Mouse (Mus musculus) intestine, postnatal 0 days (tissue): Measurements from ENCODE around the gene Cnfn. TPM values are rescaled to one million over a fixed set of nuclear protein-coding genes. Genes with fewer than 3 reads are reported as not detected.
"Not testable (repeated sequence)": the region's sequence is repeated elsewhere in the genome, so short reads cannot be mapped to it uniquely, and the experiment has no call there.

Experiments used
- ATAC-seq: fragments of 200-750 bp; cut with Nextera tagmentation; 2 replicates; pipeline ENCODE4 v1.8.0; 2017; ENCODE audit warnings: mild to moderate bottlenecking, moderate TSS enrichment, moderate library complexity
- H3K27ac ChIP-seq: fragments of 300-500 bp; sonication (generic); 2 replicates; pipeline ENCODE4 v1.5.1; 2014; ENCODE audit warnings: mild to moderate bottlenecking, low read depth, low read length, moderate library complexity
- H3K27me3 ChIP-seq: fragments of 300-500 bp; sonication (generic); replicated peaks from 2 replicates; pipeline ENCODE4 v1.6.1; 2014; ENCODE audit warnings: low read length, mixed read lengths; ENCODE audit not compliant: control insufficient read depth, insufficient read depth
- H3K36me3 ChIP-seq: fragments of 300-500 bp; sonication (generic); 2 replicates; pipeline ENCODE4 v1.6.1; 2014; ENCODE audit warnings: mild to moderate bottlenecking, moderate library complexity; ENCODE audit not compliant: control insufficient read depth, insufficient read depth
- H3K4me1 ChIP-seq: fragments of 300-500 bp; sonication (generic); replicated peaks from 2 replicates; pipeline ENCODE4 v1.6.1; 2014; ENCODE audit warnings: antibody characterized with exemption, low read length, mixed read lengths; ENCODE audit not compliant: control insufficient read depth, insufficient read depth
- H3K4me2 ChIP-seq: fragments of 300-500 bp; sonication (generic); replicated peaks from 2 replicates; pipeline ENCODE4 v1.6.1; 2014; ENCODE audit warnings: low read depth, mild to moderate bottlenecking, moderate library complexity
- H3K4me3 ChIP-seq: fragments of 300-500 bp; sonication (generic); 2 replicates; pipeline ENCODE4 v1.5.1; 2014; ENCODE audit warnings: low read depth, low read length
- H3K9ac ChIP-seq: fragments of 300-500 bp; sonication (generic); 2 replicates; pipeline ENCODE4 v1.6.1; 2014; ENCODE audit warnings: mild to moderate bottlenecking, low read depth, low read length
- H3K9me3 ChIP-seq: fragments of 300-500 bp; sonication (generic); 2 replicates; pipeline ENCODE4 v1.6.1; 2016; ENCODE audit warnings: mixed run types; ENCODE audit not compliant: control insufficient read depth
- CTCF ChIP-seq: sonication (generic); IDR thresholded peaks from 2 replicates; pipeline ENCODE4 v1.5.1; 2016; ENCODE audit warnings: low read depth, mild to moderate bottlenecking, control low read depth, antibody characterized with exemption, moderate library complexity
- WGBS: fragments of 180-500 bp; shearing (Covaris S2); extraction: QIAGEN DNeasy Blood & Tissue Kit; methylation state at CpG from one replicate; pipeline ENCODE4 v1.1.7; 2014; 5-methylcytosine and 5-hydroxymethylcytosine counted together
- polyA plus RNA-seq: library from polyadenylated mRNA; unstranded; fragments of >200 nt; fragmentation: Nextera tagmentation; extraction: Ambion mirVana; gene quantifications from 2 replicates; pipeline ENCODE4 v1.2.1, GENCODE M21; 2015

Gene Cnfn
- polyA plus RNA-seq, 1 experiment from 2014 or later: 0.33 TPM

DNA sequence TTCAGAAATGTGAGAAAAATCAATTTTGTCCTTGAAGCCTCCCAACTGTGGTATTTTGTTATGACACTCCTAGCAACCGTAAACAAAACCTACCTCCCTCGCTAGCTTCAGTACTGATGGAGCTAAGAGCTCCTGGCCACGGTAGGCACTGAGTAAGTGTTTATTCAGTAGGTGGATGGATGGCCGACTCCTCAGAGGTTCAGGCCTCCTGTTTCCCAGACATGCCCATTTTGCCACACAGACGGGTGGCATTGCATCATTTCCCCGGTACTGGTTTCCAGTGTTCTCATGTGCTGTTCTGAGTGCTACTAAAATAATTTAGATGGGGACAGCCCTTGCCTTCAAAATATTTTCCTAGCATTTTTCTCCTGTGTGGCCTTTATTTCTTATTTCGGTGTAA lies 36.9 kb upstream of the Cnfn start:
- no peak for TF ChIP-seq CTCF
- H3K36me3 ChIP-seq: no peaks in the 10 kb centered on the region
- H3K4me3 ChIP-seq: no peak overlapping the region
- H3K4me1 ChIP-seq: no peaks in the 10 kb centered on the region
- no peak overlapping the region for H3K27ac ChIP-seq
- ATAC-seq: no peak
- 69% methylated on average over 7 of the region's 7 CpGs for WGBS
- no peaks in the 10 kb centered on the region for H3K27me3 ChIP-seq
- no peaks in the 10 kb centered on the region for H3K9me3 ChIP-seq
- no peak overlapping the region for H3K4me2 ChIP-seq
- no peak overlapping the region for H3K9ac ChIP-seq

DNA sequence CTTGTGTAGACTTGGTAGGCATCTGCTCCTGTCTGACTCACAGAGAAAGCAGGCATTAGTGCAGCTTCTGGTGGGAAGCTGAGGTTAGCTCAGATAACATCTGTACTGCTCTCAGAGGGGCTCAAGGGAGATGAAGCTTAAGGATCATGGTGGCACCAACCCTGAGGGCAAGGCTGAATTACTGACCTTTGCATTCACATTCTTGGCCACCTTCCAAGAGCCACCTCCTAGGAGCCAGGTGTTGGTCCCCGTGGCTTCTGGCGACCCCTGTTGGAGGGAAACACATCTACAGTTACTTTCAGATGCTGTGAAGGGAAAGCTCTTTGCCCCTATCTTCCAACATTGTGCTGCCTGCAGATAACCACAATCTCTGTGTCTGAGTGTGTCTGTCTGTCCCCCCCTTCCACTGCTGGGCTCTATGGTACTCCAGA lies 33.2 kb upstream of the Cnfn start:
- TF ChIP-seq CTCF: peak; percentile 94
- Histone ChIP-seq H3K4me1 (no peaks in the 10 kb centered on the region), H3K36me3 (no peaks in the 10 kb centered on the region), H3K4me3 (no peak overlapping the region), H3K9ac (no peak overlapping the region), H3K27me3 (no peaks in the 10 kb centered on the region), H3K4me2 (no peak overlapping the region), H3K27ac (0 out of 2 replicates have a peak overlapping the region, but pooled peaks have one; percentile 41), H3K9me3 (no peaks in the 10 kb centered on the region)
- ATAC-seq: peak; percentile 86
- 2% methylated on average over 2 of the region's 2 CpGs for WGBS

DNA sequence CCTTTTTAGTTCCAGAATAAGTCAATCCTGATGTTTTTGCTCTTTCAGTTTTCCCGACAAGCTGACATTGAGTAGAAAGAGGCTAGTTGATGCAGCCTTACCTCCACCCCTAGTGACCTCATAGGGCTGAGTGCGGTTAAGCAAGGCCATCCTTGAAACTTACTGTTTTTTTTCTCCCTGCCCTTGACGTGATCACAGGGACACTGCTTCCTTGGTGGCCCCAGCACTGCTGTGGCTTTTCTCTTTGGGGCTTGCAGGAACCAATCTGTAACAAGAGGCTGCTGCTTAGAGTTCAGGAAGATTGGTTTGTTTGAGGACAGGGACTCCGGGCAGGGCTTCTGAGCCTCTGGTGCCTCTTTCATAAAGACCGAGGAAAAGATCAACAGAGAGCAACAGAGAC lies 32.5 kb upstream of the Cnfn start:
- H3K27ac ChIP-seq: no peak overlapping the region
- TF ChIP-seq CTCF: no peak
- H3K4me3 ChIP-seq: no peak overlapping the region
- no peak overlapping the region for H3K4me2 ChIP-seq
- WGBS: 45% methylated on average over 5 of the region's 5 CpGs
- no peaks in the 10 kb centered on the region for H3K9me3 ChIP-seq
- ATAC-seq: no peak
- no peaks in the 10 kb centered on the region for H3K27me3 ChIP-seq
- no peaks in the 10 kb centered on the region for H3K36me3 ChIP-seq
- H3K4me1 ChIP-seq: no peaks in the 10 kb centered on the region
- no peak overlapping the region for H3K9ac ChIP-seq

DNA sequence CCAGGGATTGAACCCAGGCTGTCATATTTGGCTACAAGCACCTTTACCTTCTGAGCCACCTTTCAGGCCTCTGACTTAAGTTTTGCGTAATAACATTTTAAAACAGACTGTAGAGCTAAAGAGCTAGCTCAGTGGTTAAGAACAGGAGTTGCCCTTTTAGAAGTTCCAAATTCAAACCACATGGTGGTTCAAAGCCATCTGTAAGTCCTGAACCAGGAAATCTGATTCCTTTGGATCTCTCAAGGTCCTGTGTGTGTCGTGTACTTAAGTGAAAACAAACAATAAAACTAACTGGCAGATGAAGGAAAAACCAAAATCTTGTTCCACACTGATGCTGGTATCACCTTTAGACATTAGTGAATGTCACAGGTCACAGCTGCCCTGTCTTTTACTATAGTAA lies 32.0 kb upstream of the Cnfn start:
- TF ChIP-seq CTCF: no peak
- Histone ChIP-seq H3K9ac (no peak overlapping the region), H3K9me3 (no peaks in the 10 kb centered on the region), H3K36me3 (no peaks in the 10 kb centered on the region), H3K27ac (no peak overlapping the region), H3K27me3 (no peaks in the 10 kb centered on the region), H3K4me1 (no peaks in the 10 kb centered on the region), H3K4me2 (no peak overlapping the region), H3K4me3 (no peak overlapping the region)
- WGBS: 59% methylated on average over 2 of the region's 2 CpGs
- no peak for ATAC-seq

DNA sequence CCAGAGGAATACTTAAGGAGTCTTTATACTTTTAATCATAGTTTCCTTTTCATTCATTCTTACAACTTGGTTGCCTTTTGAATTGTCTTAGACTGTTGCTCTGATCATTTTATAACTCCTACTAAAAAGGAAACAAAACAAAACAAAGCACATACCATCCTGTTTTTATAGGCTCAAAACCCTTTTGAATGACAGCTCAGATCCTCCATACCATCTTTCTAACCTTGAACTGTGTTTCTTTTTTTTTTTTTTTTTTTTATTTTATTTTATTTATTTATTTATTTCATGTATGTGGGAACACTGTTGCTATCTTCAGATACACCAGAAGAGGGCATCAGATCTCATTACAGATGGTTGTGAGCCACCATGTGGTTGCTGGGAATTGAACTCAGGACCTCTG lies 29.5 kb upstream of the Cnfn start:
- not testable (repeated sequence) for ATAC-seq, H3K4me2 ChIP-seq, H3K9me3 ChIP-seq, H3K27me3 ChIP-seq, H3K9ac ChIP-seq, H3K4me1 ChIP-seq, H3K27ac ChIP-seq, H3K36me3 ChIP-seq, H3K4me3 ChIP-seq

DNA sequence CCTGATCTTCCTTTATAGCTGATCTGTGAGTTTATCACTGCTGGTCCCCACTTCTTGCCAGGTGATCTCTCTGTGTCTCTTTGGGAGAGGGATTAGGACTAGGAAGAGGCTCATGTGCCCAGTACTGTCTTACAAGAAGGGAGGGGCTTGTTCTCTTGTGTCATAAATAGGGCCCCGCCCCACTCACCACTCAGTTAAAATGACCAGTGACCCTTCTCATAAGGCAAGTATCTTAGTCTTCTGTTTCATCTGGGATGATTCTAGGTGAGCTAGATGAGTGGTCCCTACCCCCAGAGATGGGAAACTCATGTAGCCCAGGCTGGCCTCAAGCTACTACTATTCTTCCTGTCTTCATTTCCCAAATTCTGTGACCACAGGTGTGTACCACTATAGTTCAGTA lies 29.1 kb upstream of the Cnfn start, which contains the start of gene Lipe:
Lipe (minus strand) TSS at position 101 of the 400 bp plus-strand sequence.
- H3K4me1 ChIP-seq: no peaks in the 10 kb centered on the region; the same call in 1 of the 2 replicates
- H3K4me2 ChIP-seq: no peak within 1 kb of the TSS
- no peak within 1 kb of the TSS for H3K9ac ChIP-seq
- H3K4me3 ChIP-seq: no peak within 1 kb of the TSS
- H3K27me3 ChIP-seq: no peaks in the 10 kb centered on the region
- H3K9me3 ChIP-seq: no peaks in the 10 kb centered on the region
- WGBS: 97% methylated on average over 1 of the region's 1 CpGs
- ATAC-seq: no peak
- H3K36me3 ChIP-seq: no peaks in the 10 kb centered on the region
- no peak for TF ChIP-seq CTCF
- no peak within 1 kb of the TSS for H3K27ac ChIP-seq

DNA sequence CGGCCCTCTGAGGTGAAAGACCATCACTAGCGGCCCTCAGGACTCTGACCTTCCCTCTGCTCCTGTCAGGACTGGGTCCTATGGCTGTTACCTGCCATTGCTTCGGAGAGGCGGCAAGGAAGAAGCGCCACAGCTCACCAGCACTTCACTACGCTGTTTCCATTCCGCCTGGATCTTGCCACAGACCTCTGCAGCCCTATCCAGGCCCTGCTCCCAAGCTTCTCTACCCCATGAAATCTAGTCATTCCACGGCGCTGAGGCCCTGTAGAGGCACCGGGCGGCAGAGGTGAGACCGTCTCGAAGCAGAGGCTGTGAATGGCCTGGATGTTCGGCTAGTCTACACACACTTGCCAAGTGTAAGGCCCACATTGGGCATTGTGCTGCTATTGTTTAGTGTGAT lies 27.1 kb upstream of the Cnfn start:
- peak overlapping the region; percentile 69; the same call in 1 of the 2 replicates for H3K4me2 ChIP-seq
- ATAC-seq: no peak

More for the DNA sequence above, 27.1 kb upstream of the Cnfn start:
- H3K4me1 ChIP-seq: no peaks in the 10 kb centered on the region; the same call in none of the 2 replicates
- no peaks in the 10 kb centered on the region for H3K36me3 ChIP-seq
- H3K9me3 ChIP-seq: no peaks in the 10 kb centered on the region
- no peaks in the 10 kb centered on the region for H3K27me3 ChIP-seq
- 92% methylated on average over 14 of the region's 14 CpGs for WGBS
- peak overlapping the region; percentile 46 for H3K27ac ChIP-seq
- 0 out of 2 replicates have a peak overlapping the region, but pooled peaks have one; percentile 76 for H3K4me3 ChIP-seq
- TF ChIP-seq CTCF: no peak
- no peak overlapping the region; the same call in 1 of the 2 replicates for H3K9ac ChIP-seq
